Mouse (Mus musculus): ENCODE measurements around the gene Gm9008. TPM values are rescaled to one million over a fixed set of nuclear protein-coding genes. Genes with fewer than 3 reads are reported as not detected.

The Gm9008 gene
- polyA plus RNA-seq (2014; fragmentation: Illumina TruSeq; extraction: RNeasy Lipid Tissue Mini Kit (QIAGEN cat#74804); ENCODE audit: low read depth, low replicate concordance) = not detected

DNA sequence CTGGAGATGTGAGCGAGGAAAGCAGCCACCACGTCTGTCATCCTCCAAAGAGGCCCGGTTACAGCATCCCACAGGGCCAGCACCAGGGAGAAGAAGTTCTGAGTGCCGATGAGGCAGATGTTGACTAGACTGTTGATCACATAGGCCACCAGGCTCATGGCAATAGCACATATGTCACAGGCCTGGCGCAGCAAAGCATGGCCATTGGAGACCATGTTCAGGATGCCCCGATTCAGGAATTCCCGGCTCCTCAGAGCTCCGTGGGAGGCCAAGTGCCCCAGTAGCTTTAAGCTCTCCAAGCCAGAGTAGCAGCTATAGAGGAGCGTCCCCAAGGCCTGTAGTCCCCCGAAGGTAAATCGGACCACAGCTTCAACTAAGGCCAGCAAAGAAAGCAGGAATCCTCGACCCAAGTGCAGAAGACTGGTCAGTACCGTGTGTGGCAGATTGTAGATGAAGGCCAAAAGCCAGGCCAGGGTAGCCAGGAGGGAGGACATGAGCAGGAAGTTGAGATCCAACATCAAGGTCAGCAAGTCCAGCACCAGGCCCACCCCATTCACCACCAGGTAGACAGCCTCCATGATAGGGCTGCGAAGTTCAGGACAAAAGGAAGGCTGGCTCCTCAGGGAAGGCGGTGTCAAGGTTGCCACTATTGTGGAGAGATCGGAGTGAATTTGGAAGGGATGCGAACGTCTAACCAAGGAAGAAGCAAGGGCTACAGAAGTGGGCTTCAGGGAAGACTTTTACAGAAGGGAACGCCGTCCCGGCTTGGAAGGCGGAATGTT lies at the start of gene Gm9008:
Gm9008 (minus strand) TSS at position 731 of the 782 bp plus-strand sequence.

